Mouse (Mus musculus): Measurements from ENCODE around the gene Kdm4a. TPM values are rescaled to one million over a fixed set of nuclear protein-coding genes. Genes with fewer than 3 reads are reported as not detected.

Kdm4a gene
- polyA plus RNA-seq (2015; fragmentation: Nextera tagmentation; extraction: Ambion mirVana): 14.9 and 16.0 TPM in 2 replicates

DNA sequence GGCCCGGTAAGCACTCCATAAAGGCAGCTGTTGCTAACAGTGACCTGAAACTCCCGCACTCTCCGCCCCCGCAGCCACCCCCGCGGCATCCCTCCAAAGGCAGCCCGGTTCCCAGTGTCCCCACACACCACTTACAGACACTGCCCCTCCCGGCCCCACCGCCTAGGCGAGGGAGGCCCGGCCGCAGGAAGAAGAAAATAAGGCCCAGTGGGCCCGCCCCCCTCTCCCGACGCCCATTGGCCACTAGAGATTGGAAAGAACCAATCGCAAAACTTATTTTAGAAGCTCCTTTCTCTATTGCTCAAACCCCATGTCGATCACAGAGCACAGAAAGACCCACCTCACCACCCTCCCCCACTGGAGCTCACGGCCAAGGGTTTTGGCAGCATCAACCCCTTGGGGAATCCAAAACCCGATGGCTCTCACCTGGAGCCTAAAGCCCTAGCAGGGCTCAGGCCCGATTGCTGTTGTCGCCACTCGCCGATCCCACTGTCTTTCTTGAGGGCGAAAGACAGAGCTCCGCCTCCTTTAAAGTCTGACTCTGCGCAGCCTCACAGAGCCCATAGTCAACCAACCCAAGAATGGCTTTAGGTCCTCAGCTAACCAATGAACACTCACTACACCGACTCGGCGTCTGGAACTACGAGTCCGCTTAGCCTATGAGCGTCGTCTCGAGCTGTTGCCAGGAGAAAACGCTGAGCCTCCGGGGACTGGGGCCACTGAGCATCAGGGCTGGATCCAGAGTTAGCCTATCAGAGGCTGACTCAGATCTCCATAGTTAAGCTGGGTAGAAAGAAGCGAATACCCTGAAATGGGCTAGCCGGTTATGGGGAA lies at the start of gene Kdm4a:
Gene Kdm4a (minus strand): TSS at position 577 of the 834 bp plus-strand sequence.

DNA sequence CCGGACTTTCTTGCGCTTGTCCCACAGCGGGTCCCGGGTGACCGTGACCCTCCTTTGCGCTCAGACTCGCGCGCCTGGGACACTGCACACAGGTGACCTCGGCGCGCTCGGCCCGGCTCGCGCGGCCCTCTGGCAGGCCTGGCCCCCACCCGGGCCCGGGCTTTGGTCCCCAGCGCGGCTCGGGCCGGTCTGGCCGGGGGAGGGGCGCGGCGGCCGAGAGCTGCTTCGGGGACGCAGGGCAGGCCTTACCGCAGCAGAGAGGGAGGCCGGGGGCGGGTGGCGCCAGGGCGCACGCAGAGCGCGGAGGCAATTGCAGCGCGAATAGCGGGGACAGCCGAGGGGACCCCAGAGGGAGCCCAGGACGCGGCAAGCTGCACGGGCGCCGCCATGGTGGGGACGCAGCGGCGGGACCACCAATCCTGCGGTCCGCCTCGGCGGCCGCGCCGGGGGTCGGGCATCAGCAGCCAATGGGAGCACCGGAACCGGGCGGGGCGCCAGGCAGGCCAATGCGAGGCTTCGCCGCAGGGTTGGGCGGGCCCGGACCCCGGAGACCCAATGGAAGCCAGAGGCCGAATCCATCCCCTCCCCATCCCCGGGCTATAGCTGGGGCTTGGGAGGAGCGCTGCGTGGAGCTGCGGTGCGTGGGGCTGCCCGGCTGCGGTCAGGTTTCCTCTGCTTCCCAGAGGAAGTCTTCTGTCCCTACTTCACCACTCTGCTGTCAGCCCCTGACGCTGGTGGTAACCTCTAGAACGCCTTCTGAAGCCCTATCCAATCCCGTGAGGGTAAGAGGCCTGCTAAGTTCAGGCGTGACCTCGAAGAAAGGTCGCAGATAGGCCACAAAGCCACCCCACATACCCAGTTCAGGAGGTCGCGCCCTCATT lies 45.1 kb downstream of the Kdm4a start, which contains the start of gene St3gal3:
Gene St3gal3 (minus strand): TSS at position 430 of the 881 bp plus-strand sequence.

Small RNA genes lying within 50 kb of the gene (microRNA-seq; reads per million reads assigned to microRNA genes)
- gene Mir7226: 2.8 reads per million

Other genes with a start within 250 kb of the Kdm4a start
- gene St3gal3, start 45.1 kb downstream of the Kdm4a start, polyA plus RNA-seq (2015; fragmentation: Nextera tagmentation; extraction: Ambion mirVana): 4.2 and 4.5 TPM in 2 replicates
- 37.1 and 41.7 TPM in 2 replicates for gene Ptprf, start 111.4 kb upstream of the Kdm4a start, polyA plus RNA-seq (2015; fragmentation: Nextera tagmentation; extraction: Ambion mirVana)
- gene Szt2, start 229.2 kb upstream of the Kdm4a start, polyA plus RNA-seq (2015; fragmentation: Nextera tagmentation; extraction: Ambion mirVana): 2.3 and 2.5 TPM in 2 replicates
- gene Med8, start 229.3 kb upstream of the Kdm4a start, polyA plus RNA-seq (2015; fragmentation: Nextera tagmentation; extraction: Ambion mirVana): 82.0 and 86.7 TPM in 2 replicates
- 186 and 209 TPM in 2 replicates for gene Elovl1, start 248.1 kb upstream of the Kdm4a start, polyA plus RNA-seq (2015; fragmentation: Nextera tagmentation; extraction: Ambion mirVana)

Measured in urinary bladder, postnatal 0 days (tissue).